Mouse (Mus musculus) lung, postnatal 4 days (tissue): Measurements from ENCODE around the gene Slfn14.
"Not testable (repeated sequence)": the region's sequence is repeated elsewhere in the genome, so short reads cannot be mapped to it uniquely, and the experiment has no call there.

Experiments used
- DNase-seq, 2 experiments: peaks; one replicate each; pipeline ENCODE4 v3.0.0; 2021

Slfn14 gene

GRCm38 (mm10) chr11:83286566-83286965 is at the start of gene Slfn14:
TSS of gene Slfn14 (minus strand) at chr11:83286726.
- no peak for DNase-seq

DNA sequence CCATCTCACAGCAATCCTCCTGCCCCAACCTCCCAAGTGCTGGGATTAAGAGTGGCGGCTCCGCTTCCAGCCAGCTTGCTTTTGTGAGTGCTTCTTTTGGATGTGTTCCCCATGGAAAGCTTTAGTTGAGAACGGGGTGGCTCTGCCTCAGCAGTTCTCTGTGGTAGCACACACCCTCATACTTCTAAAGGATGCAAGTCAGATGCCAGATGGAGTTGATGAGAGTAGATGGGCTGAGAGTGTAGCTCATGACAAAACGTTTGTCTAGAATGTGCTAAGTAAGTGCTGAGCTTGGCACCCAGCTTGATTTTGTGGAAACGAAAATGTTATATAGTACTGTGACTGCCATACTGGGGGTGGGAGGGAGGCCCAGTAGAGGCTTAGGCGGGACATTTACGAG is 49.3 kb upstream of the Slfn14 start:
- DNase-seq, result no peak

DNA sequence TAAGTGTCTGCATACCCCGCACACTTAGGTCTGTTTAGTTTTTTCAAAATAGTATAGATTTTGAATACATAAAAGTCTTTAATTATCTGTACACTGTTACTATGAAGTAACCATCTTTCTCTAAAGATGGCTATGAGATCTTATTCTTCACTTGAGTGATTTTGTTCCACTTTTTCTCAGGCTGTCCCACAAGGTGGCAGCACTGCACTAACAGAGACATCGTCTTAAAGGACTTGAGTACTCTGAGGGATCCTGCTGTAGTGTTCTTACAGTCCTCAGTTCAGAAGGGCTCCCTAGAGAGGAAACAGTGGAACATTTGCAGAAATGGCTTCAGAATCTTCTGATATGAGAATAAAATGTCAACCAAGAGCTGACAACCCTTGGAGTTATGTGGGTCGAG is 40.9 kb upstream of the Slfn14 start:
- DNase-seq, result peak in 1 of 2 experiments; percentile 49

- not testable (repeated sequence) for DNase-seq
Observed at GRCm38 (mm10) chr11:83326692-83327091, 40.2 kb upstream of the Slfn14 start.

GRCm38 (mm10) chr11:83319048-83319447 is 32.5 kb upstream of the Slfn14 start:
- no peak for DNase-seq

GRCm38 (mm10) chr11:83312471-83312870 is 25.9 kb upstream of the Slfn14 start:
- no peak for DNase-seq

DNA sequence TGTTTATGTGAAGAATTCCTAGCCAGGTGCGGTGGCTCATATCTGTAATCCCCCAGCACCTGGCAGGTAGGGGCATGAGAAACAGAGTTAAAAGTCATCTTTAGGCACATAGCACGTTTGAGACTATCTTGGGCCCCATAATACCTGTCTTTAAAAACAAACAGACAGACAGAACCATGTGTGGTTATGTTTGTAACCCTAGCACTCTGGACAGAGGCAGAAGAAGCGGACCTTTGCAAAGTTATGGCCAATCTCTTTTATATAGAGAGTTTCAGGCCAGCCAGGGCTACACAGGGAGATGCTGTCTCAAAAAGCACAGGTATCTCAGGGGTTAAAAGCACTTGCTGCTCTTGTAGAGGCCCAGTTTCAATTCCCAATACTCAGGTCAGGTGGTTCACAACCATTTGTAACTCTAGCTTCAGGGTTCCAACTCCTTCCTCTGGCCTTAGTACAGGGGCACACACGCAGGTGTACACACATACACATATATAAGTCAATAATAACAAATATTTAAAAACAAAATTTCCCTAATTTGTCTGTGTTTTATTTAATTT is 20.3 kb upstream of the Slfn14 start:
- DNase-seq, result no peak

GRCm38 (mm10) chr11:83304485-83304884 is 18.0 kb upstream of the Slfn14 start:
- no peak for DNase-seq

- peak; percentile 18 to 31 for DNase-seq
Observed at GRCm38 (mm10) chr11:83303751-83304150, 17.2 kb upstream of the Slfn14 start.

DNA sequence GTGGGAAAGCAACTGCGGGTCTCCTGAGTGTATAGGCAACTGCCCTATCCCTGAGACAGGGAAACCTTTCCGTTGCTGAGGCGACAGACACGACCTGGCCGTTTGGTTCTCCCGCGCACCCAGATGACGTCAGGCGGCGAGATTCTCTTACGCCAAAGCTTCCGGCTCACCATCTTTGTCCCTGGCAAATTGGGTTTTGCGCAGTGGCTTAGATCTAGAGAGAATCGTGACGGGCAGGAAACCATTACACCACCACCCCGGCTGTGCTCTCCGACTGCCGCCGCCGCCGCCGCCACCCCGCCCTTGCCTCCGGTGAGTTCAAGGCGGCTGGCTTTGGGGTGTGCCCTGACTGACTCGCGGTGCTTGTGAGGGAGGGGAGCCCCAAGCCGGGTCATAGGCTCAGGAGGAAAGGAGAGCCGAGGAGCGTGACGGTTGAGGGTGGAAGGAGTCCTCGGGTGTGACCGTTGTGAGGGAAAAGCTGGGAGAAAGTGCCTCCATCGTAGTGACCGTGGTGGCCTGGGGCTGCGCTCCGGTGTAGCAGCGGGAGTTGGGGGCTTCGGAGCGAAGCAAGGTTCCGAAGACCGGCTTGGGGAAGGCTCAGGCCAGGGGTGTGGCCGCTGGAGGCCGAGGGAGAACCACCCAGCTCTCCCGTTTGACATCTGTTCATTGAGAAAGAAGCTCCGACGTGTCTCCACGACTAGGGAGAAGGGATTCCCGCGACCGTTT is 16.2 kb upstream of the Slfn14 start, which contains the start of gene Pex12:
Gene Pex12 (minus strand): TSS at position 61 of the 726 bp plus-strand sequence.
- peak; percentile 95 to 97 for DNase-seq

DNA sequence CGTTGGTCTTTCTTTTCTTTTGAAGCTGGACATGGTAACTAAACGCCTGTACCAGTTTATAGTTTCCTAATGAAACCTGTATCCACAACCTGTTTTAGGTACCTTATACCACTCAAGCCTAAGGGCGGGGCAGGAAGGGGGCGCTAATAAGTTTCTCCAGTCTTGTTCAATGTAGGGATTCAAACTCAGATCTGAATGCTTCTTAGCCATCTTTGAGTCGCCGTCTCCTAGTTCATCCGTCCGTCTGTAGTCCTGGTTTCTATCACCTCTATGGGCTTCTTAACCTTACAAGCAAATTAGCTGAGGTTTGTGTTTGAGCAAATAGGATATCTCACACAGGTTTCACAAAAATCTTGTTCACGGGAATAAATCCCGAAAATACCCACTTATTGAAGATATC is 15.6 kb upstream of the Slfn14 start:
- no peak for DNase-seq

GRCm38 (mm10) chr11:83301431-83301831 is 14.9 kb upstream of the Slfn14 start:
- no peak for DNase-seq

- no peak for DNase-seq
Observed at GRCm38 (mm10) chr11:83299724-83300123, 13.2 kb upstream of the Slfn14 start.

- DNase-seq, result peak; percentile 94 to 96
Observed at GRCm38 (mm10) chr11:83298225-83299195, 12.0 kb upstream of the Slfn14 start, which contains the start of gene Ap2b1. TSS of gene Ap2b1 (plus strand) at chr11:83299024.

DNA sequence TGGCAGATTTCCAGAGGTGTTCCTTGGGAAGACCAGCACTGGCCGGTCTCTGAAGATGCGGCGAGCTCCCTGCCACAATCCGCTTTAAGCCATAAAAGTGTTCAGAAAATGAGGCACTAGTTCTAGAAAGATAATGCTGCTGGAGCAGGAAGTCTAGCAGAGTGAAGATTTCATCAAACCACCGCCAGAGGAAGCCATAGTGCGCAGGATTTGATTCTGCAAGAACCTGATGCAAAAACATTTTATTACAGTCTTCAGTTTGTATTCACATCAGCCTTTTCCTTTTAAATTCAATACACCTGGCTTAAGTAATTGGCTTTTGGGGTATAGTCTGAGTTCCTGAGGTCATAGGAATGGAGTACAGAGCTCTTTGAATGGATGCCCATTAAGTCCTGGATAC is 11.3 kb upstream of the Slfn14 start:
- no peak for DNase-seq

GRCm38 (mm10) chr11:83294133-83294532 is 7.6 kb upstream of the Slfn14 start:
- no peak for DNase-seq

DNA sequence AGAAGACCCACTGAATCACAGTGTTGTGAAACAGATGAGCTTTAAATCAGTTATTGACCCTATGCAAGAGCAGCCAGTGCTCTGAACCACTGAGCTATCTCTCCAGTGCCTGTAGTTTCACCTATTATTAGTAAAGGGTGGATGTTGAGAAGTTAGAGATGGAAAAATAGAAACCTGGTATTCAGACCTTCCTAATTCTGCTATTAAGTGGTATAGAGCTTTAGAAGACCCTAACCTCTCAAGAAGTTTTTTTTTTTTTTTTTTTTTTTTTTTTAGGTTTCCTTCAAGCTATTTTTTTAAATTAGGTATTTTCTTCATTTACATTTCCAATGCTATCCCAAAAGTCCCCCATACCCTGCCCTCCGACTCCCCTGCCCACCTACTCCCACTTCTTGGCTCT is 6.7 kb upstream of the Slfn14 start:
- no peak for DNase-seq

DNA sequence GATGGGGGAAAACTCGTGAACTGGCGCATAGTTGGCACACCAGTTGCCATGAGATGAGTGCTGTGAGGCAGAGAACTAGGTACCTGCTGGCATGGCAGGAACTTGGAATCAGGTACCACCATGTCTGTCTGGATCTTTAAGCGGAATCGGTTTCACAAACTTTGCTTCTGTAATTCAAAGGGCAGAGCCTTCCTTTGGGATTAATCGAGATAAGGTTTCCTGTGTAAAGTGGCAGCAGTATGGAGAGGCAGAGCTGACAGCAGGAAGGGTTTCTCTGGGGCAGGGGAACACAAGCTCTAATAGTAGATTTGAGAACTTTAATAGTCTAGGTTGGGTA is 5.7 kb upstream of the Slfn14 start:
- DNase-seq, result no peak

DNA sequence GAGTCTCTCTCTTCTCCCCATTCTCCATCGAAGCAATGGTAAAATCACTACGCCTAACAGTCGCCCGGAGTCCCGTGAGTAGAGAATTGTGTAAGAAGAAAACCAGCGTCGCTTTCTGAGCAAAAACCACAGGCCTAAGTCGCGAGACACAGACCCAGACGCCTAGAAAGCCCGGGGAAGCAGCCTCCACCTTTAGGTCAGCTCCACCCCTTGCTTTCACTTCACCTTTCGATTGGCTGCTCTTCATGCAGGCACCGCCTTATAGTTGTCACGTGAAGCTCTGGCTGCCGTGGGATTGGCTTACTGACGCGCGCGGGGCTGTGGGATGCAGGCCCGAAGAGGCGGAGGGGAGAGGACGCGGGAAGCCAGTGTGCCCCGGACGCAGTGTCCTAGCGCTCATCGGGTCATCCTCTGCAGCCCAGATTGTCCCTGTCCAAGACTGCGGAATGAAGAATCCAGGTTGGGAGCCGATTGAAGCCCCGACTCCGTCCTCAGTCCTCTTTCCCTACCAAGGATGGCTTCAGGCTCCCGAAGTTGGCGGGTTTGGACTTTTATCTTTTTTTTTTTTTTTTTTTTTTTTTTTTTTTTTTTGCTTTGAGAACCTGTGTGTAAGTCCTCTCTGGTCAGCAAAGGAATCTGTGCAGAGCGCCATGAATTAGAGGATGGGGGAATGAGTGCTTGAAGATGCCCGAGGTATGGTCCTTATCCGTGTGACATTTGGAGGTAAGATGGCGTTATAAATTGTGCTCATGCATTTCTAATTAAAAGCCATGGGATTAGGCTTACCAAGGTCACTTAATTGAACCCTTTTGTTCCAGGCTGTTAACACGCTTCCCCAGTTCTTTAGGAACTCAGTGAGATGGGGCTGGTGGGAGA is 5.1 kb upstream of the Slfn14 start:
- peak; percentile 96 to 97 for DNase-seq

DNA sequence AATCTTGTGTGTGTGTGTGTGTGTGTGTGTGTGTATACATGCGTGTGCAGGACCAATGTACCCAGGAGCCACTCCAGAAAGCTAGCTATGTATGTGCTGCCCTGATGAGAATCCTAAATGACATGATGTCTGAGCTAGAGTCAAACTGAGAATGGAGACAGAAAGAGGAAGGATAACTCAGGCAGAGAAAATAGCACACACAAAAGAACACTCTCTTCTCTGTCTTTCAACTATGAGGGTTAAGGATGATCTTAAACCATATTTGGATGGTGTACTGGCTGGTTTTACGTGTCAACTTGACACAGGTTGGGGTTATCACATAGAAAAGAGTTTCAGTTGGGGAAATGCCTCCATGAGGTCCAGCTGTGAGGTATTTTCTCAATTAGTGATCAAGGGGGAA is 3.1 kb upstream of the Slfn14 start:
- DNase-seq, result no peak

DNA sequence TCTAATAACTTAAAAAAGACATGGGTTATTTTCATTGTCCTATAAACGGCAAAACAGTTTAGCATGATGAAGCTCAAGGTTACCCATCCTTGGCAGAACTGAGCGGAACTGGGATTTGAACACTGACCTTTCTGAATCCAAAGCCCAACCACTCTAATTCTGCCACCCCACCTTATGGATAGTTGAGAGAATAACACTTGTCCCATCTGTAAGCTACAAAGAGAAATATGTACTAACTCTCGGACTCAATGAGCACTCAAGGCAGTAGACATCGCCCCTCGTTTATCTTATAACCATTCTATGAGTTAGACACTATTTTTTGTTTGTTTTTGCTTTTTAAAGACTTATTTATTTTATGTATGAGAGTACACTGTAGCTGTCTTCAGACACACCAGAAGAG is 2.5 kb upstream of the Slfn14 start:
- no peak for DNase-seq

DNA sequence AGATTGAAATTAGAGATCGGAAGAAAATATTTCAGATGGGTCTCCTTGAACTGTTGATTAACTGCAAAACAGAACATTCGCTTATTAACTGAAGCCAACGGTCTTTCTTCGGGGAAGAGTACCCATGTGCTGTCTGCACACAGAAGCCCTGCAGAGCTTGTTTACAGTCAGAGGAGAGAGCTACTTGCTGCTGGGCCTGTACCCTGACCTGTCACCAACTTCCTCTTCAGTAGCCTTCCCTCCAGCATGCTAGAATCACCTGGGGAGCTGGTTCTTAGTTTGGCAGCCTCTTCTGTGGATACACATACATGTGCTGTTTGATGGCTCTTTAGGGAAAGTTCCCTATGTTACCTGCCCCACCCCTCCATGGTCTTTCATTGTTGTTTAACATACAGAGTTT is 899 bp downstream of the Slfn14 start:
- no peak for DNase-seq

DNA sequence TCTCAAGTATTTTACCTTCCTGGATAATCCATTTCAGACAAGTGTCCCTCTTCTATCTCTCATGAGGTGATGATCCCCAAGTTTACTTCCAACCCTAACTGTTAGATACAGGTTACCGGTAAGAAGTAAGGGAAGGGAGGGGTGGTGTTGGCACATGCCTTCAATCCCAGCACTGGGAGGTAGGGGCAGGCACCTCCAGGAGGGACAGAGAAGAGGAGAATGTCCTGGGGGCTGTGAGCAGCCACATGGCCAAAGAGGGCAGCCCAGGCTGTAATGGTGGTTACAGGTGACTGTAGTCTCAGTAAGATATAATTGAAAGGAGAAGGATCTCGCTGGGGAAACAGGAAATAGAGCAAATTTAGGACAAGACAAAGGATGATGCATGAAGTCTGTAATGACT is 4.4 kb downstream of the Slfn14 start:
- DNase-seq, result no peak
